ENCODE assay signal across 26 mouse cellular contexts in genomic region chr4:47265555-47265954, GRCm38 (mm10). TPM values are rescaled to one million over a fixed set of nuclear protein-coding genes. Genes with fewer than 3 reads are reported as not detected.
DNase-seq lines count a peak whose midpoint lies in the region; ATAC-seq lines count a peak whose summit lies in the region.
"Had no signal": no experiment of that assay in that cellular context is flagged by ENCODE, and none has a peak within 500 bp of the region (broad histone marks: within the 10 kb centered on the region; RNA-seq: fewer than 3 reads in every experiment).

No protein-coding gene starts in this region.

- H3K4me1 ChIP-seq in forebrain, embryonic 13.5 days, result no peaks in the 10 kb centered on the region
- H3K4me1 ChIP-seq in forebrain, embryonic 12.5 days, result no peaks in the 10 kb centered on the region
- no peaks in the 10 kb centered on the region for H3K4me1 ChIP-seq in kidney, embryonic 16.5 days (ENCODE audit: insufficient read depth, low read length)
- H3K4me1 ChIP-seq: embryonic facial prominence, embryonic 13.5 days; hindbrain, embryonic 12.5 days had no signal

- no peak overlapping the region for H3K27ac ChIP-seq in forebrain, embryonic 13.5 days
- no peak overlapping the region for H3K27ac ChIP-seq in forebrain, embryonic 12.5 days
- H3K27ac ChIP-seq in kidney, embryonic 16.5 days (ENCODE audit: low read length), result no peak overlapping the region
- H3K27ac ChIP-seq: embryonic facial prominence, embryonic 10.5 days; embryonic facial prominence, embryonic 13.5 days; gastrocnemius, adult 2 months; hindbrain, embryonic 12.5 days; hindbrain, embryonic 15.5 days had no signal

- peak; percentile 50 to 80 for DNase-seq in layer of hippocampus, adult 18-20 months (ENCODE audit: low spot score in 2 of 2)
- DNase-seq in layer of hippocampus, adult 9-11 months, result no peak
- DNase-seq in layer of hippocampus, postnatal 14 days (ENCODE audit: low spot score in 2 of 2), result peak; percentile 46 to 73
- no peak for DNase-seq in layer of hippocampus, adult 11-12 months (ENCODE audit: low spot score)
- DNase-seq in cerebellum, postnatal 14 days, result no peak
- DNase-seq: adrenal gland, adult 8-10 months; adrenal gland, postnatal 25 days; cerebellum, adult 11 months; cerebellum, adult 2 months; cerebellum, adult 9-11 months; cerebellum, postnatal 36 days; embryo, embryonic 11 days; gastrocnemius, adult 2 months; gastrocnemius, postnatal 14 days; heart, adult 11 months had no signal

- no peak overlapping the region for H3K9ac ChIP-seq in forebrain, embryonic 13.5 days
- H3K9ac ChIP-seq in forebrain, embryonic 12.5 days, result no peak overlapping the region
- H3K9ac ChIP-seq in kidney, embryonic 16.5 days (replicated peaks; ENCODE audit: low read length), result no peak overlapping the region
- H3K9ac ChIP-seq: embryonic facial prominence, embryonic 13.5 days; hindbrain, embryonic 12.5 days; hindbrain, embryonic 15.5 days had no signal

- no peak overlapping the region for H3K4me3 ChIP-seq in forebrain, embryonic 13.5 days
- no peak overlapping the region for H3K4me3 ChIP-seq in forebrain, embryonic 12.5 days (replicated peaks)
- no peak overlapping the region for H3K4me3 ChIP-seq in kidney, embryonic 16.5 days (ENCODE audit: low read length)
- H3K4me3 ChIP-seq: embryonic facial prominence, embryonic 10.5 days; embryonic facial prominence, embryonic 13.5 days; erythroblast, embryonic 14.5 days; gastrocnemius, adult 2 months; hindbrain, embryonic 12.5 days; hindbrain, embryonic 15.5 days had no signal

- 82% methylated on average over 5 of the region's 5 CpGs for WGBS in forebrain, embryonic 13.5 days
- 82% methylated on average over 5 of the region's 5 CpGs for whole genome bisulfite sequencing in forebrain, embryonic 12.5 days
- 70% methylated on average over 5 of the region's 5 CpGs for WGBS in kidney, embryonic 16.5 days

- no peaks in the 10 kb centered on the region for H3K36me3 ChIP-seq in forebrain, embryonic 13.5 days (ENCODE audit: poor library complexity, severe bottlenecking)
- no peaks in the 10 kb centered on the region for H3K36me3 ChIP-seq in forebrain, embryonic 12.5 days (replicated peaks)
- H3K36me3 ChIP-seq in kidney, embryonic 16.5 days (ENCODE audit: insufficient read depth, low read length), result no peaks in the 10 kb centered on the region
- H3K36me3 ChIP-seq: embryonic facial prominence, embryonic 10.5 days; embryonic facial prominence, embryonic 13.5 days; hindbrain, embryonic 12.5 days; hindbrain, embryonic 15.5 days had no signal

- no peak overlapping the region for H3K4me2 ChIP-seq in forebrain, embryonic 13.5 days
- no peak overlapping the region for H3K4me2 ChIP-seq in forebrain, embryonic 12.5 days
- H3K4me2 ChIP-seq in kidney, embryonic 16.5 days (replicated peaks; ENCODE audit: low read depth, low read length), result no peak overlapping the region
- H3K4me2 ChIP-seq: embryonic facial prominence, embryonic 13.5 days; heart, embryonic 11.5 days; hindbrain, embryonic 12.5 days; hindbrain, embryonic 15.5 days had no signal

- ATAC-seq in forebrain, embryonic 13.5 days, result peak; percentile 33; the same call in 1 of the 2 replicates
- no peak for ATAC-seq in forebrain, embryonic 12.5 days (ENCODE audit: low FRiP score)
- no peak for ATAC-seq in kidney, embryonic 16.5 days (ENCODE audit: low FRiP score, low TSS enrichment)
- ATAC-seq: activated CD4-positive, CD25-positive, alpha-beta regulatory T cell, adult 4 months had no signal

- no peaks in the 10 kb centered on the region for H3K9me3 ChIP-seq in forebrain, embryonic 13.5 days (replicated peaks)
- H3K9me3 ChIP-seq in forebrain, embryonic 12.5 days, result no peaks in the 10 kb centered on the region
- H3K9me3 ChIP-seq in kidney, embryonic 16.5 days (ENCODE audit: low read length), result no peaks in the 10 kb centered on the region
- H3K9me3 ChIP-seq: embryonic facial prominence, embryonic 10.5 days; embryonic facial prominence, embryonic 13.5 days; hindbrain, embryonic 12.5 days; hindbrain, embryonic 15.5 days had no signal

- no peaks in the 10 kb centered on the region for H3K27me3 ChIP-seq in forebrain, embryonic 13.5 days
- no peaks in the 10 kb centered on the region for H3K27me3 ChIP-seq in forebrain, embryonic 12.5 days
- H3K27me3 ChIP-seq in kidney, embryonic 16.5 days (ENCODE audit: insufficient read depth, low read length), result no peaks in the 10 kb centered on the region
- H3K27me3 ChIP-seq: embryonic facial prominence, embryonic 13.5 days; hindbrain, embryonic 12.5 days; hindbrain, embryonic 15.5 days had no signal

RNA-seq across cellular contexts. Expression of gene Col15a1, which starts 57.6 kb away (rescaled TPM):
- polyA plus RNA-seq in forebrain, embryonic 13.5 days (2015; fragmentation: Nextera tagmentation; extraction: Ambion mirVana), result 2.3 and 2.4 TPM in 2 replicates
- 4.5 and 5.2 TPM in 2 replicates for polyA plus RNA-seq in forebrain, embryonic 12.5 days (2016; fragmentation: Nextera tagmentation; extraction: Ambion mirVana)
- 1 to 10 TPM; 2.4 to 4.6 TPM for total RNA-seq in layer of hippocampus, adult 18-20 months (2021)
- total RNA-seq in layer of hippocampus, postnatal 14 days (2021), result 10 to 100 TPM; 13.9 to 15.1 TPM
- 26.5 and 29.1 TPM in 2 replicates for polyA plus RNA-seq in kidney, embryonic 16.5 days (2015; fragmentation: Nextera tagmentation; extraction: Ambion mirVana)
- total RNA-seq: hematopoietic stem cell, adult 5-6 weeks had no signal
- polyA plus RNA-seq: erythroblast, embryonic 14.5 days had no signal

Comparison
In these comparisons a context has a peak if more than half of its experiments do, and no peak if none do; other contexts are left out.
1. DNase-seq: peak in layer of hippocampus, adult 18-20 months (2 of 2) and layer of hippocampus, postnatal 14 days (2 of 2); none in layer of hippocampus, adult 9-11 months (single experiment), layer of hippocampus, adult 11-12 months (single experiment) and cerebellum, postnatal 14 days (0 of 2).